Mouse (Mus musculus) bone marrow, adult 2 months (tissue): ENCODE measurements around the gene Spred1. TPM values are rescaled to one million over a fixed set of nuclear protein-coding genes. Genes with fewer than 3 reads are reported as not detected.

Experiments used
- H3K27ac ChIP-seq: fragments of 200-500 bp; 2 replicates; pipeline ENCODE4 v1.5.1; 2012; ENCODE audit warnings: low read depth, mild to moderate bottlenecking, control low read depth, inconsistent platforms, low read length; ENCODE audit not compliant: control insufficient read depth, poor library complexity, insufficient read depth
- H3K4me1 ChIP-seq: fragments of 200-500 bp; 2 replicates; pipeline ENCODE4 v1.6.1; 2011; ENCODE audit warnings: low read length; ENCODE audit not compliant: control insufficient read depth, insufficient read depth
- H3K4me3 ChIP-seq: fragments of 200-500 bp; replicated peaks from 2 replicates; pipeline ENCODE3; 2011; ENCODE audit warnings: mild to moderate bottlenecking, low read depth, low read length, control low read depth; ENCODE audit not compliant: control insufficient read depth
- CTCF ChIP-seq: fragments of 200-500 bp; IDR thresholded peaks from 2 replicates; pipeline ENCODE4 v1.5.1; 2011; ENCODE audit warnings: low read length, control low read depth; ENCODE audit not compliant: control insufficient read depth, insufficient read depth
- POLR2A ChIP-seq: fragments of 200-500 bp; IDR thresholded peaks from 2 replicates; pipeline ENCODE4 v1.6.1; 2011; ENCODE audit warnings: low read depth, mild to moderate bottlenecking, control low read depth, low read length, borderline replicate concordance; ENCODE audit not compliant: control insufficient read depth
- WGBS: fragments of 180-500 bp; shearing (Covaris S2); methylation state at CpG from one replicate; pipeline ENCODE4 v1.1.7; 2018; 5-methylcytosine and 5-hydroxymethylcytosine counted together
- polyA plus RNA-seq: library from polyadenylated mRNA; stranded (reverse); fragments of >200 nt; gene quantifications from 2 replicates; pipeline ENCODE4 v1.2.4, GENCODE M21; 2011; ENCODE audit warnings: low replicate concordance; ENCODE audit not compliant: missing spikeins, insufficient read depth, insufficient read length

Spred1 gene
- 3.2 and 5.6 TPM in 2 replicates for polyA plus RNA-seq

- Histone ChIP-seq H3K27ac (peak within 1 kb of the TSS; percentile 93), H3K4me3 (peak within 1 kb of the TSS; percentile 87), H3K4me1 (no peaks in the 10 kb centered on the region)
- TF ChIP-seq POLR2A, result no peak
- TF ChIP-seq CTCF, result no peak
- 2% methylated on average over 86 of the region's 99 CpGs for WGBS
Observed at GRCm38 (mm10) chr2:117121212-117121983, at the start of gene Spred1. Gene Spred1 (plus strand): TSS chr2:117121374.

- no peak overlapping the region for H3K4me3 ChIP-seq
- 82% methylated on average over 3 of the region's 3 CpGs for WGBS
- TF ChIP-seq CTCF (no peak), POLR2A (no peak)
- no peaks in the 10 kb centered on the region for H3K4me1 ChIP-seq
- no peak overlapping the region for H3K27ac ChIP-seq
Observed at GRCm38 (mm10) chr2:117071596-117071995, 49.6 kb upstream of the Spred1 start.

GRCm38 (mm10) chr2:117078711-117079110 lies 42.5 kb upstream of the Spred1 start:
- TF ChIP-seq POLR2A (no peak), CTCF (no peak)
- H3K27ac ChIP-seq, result no peak overlapping the region
- 77% methylated on average over 2 of the region's 2 CpGs for WGBS

GRCm38 (mm10) chr2:117079621-117080020 lies 41.6 kb upstream of the Spred1 start:
- Histone ChIP-seq H3K4me3 (no peak overlapping the region), H3K27ac (no peak overlapping the region), H3K4me1 (no peaks in the 10 kb centered on the region)
- 76% methylated on average over 5 of the region's 5 CpGs for WGBS
- no peak for TF ChIP-seq POLR2A
- no peak for TF ChIP-seq CTCF

More at GRCm38 (mm10) chr2:117078711-117079110, 42.5 kb upstream of the Spred1 start:
- no peak overlapping the region for H3K4me3 ChIP-seq
- no peaks in the 10 kb centered on the region for H3K4me1 ChIP-seq

GRCm38 (mm10) chr2:117086002-117086765 lies 35.0 kb upstream of the Spred1 start:
- no peak overlapping the region for H3K27ac ChIP-seq
- no peak for TF ChIP-seq POLR2A
- no peak for TF ChIP-seq CTCF
- no peak overlapping the region for H3K4me3 ChIP-seq
- 73% methylated on average over 12 of the region's 12 CpGs for WGBS
- no peaks in the 10 kb centered on the region for H3K4me1 ChIP-seq

GRCm38 (mm10) chr2:117086766-117087457 lies 34.3 kb upstream of the Spred1 start:
- H3K4me1 ChIP-seq, result no peaks in the 10 kb centered on the region
- 70% methylated on average over 1 of the region's 1 CpGs for WGBS
- no peak overlapping the region for H3K27ac ChIP-seq
- H3K4me3 ChIP-seq, result no peak overlapping the region
- TF ChIP-seq CTCF (no peak), POLR2A (no peak)

GRCm38 (mm10) chr2:117087458-117087820 lies 33.7 kb upstream of the Spred1 start:
- H3K4me3 ChIP-seq, result no peak overlapping the region
- no peaks in the 10 kb centered on the region; the same call in 1 of the 2 replicates for H3K4me1 ChIP-seq
- WGBS, result 49% methylated on average over 4 of the region's 4 CpGs
- H3K27ac ChIP-seq, result no peak overlapping the region
- TF ChIP-seq CTCF, result no peak
- TF ChIP-seq POLR2A, result no peak

GRCm38 (mm10) chr2:117089482-117089881 lies 31.7 kb upstream of the Spred1 start:
- TF ChIP-seq POLR2A (no peak), CTCF (no peak)
- Histone ChIP-seq H3K4me3 (no peak overlapping the region), H3K4me1 (peaks cover 2% of the 10 kb centered on the region; the same call in 1 of the 2 replicates), H3K27ac (no peak overlapping the region)
- 54% methylated on average over 1 of the region's 1 CpGs for WGBS
